Mouse (Mus musculus): ENCODE measurements around the gene Mtch1. TPM values are rescaled to one million over a fixed set of nuclear protein-coding genes. Genes with fewer than 3 reads are reported as not detected.
"Not testable (repeated sequence)": the region's sequence is repeated elsewhere in the genome, so short reads cannot be mapped to it uniquely, and the experiment has no call there.

The Mtch1 gene
- total RNA-seq, 2 experiments from 2014 or later: 587 to 618 TPM

DNA sequence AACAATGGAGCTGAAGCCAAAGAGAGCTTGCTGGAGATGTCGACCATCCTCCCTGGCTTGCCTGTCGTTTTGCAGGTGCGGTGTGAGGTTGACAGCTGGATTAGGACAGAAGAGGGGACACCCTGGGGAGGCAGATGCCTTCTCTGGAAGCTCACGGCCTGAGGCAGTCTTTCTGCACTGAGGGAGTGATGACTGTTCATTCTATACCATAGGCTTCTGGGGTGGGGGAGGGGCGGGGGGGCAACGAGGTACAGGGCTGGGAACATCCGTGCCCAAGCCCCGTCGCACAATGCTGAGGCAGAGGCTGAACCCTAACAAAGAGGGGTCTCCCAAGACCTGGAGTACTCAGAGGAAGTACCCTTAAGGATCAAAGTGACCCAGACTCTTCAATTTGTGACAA, 9.1 kb upstream of the Mtch1 start:
- TF ChIP-seq CTCF (conservative IDR thresholded peaks at IDR 0.05): no peak
- no peak for DNase-seq (ENCODE audit: low spot score in 2 of 2)
- H3K27ac ChIP-seq: peak overlapping the region; percentile 91
- H3K4me3 ChIP-seq: peak overlapping the region; percentile 13; the same call in 1 of the 2 replicates

DNA sequence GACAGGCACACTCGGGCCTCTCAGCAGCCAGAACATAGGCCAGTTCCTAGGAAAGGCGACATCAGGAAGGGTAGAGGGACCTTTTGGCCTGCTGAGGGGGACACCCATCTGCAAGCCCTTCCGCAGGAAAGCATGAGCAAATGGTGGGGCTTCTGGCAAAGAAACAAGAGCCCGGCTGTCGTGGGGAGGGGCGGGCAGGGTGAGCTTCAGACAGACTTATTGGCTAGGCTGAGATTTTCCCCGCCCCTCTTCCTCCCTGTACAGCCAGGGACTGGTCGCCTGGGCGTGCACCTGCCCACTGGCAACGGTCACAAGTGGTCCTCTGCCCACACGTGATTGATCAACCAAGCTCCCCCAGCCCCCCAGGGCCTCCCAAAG, 8.7 kb upstream of the Mtch1 start:
- Histone ChIP-seq H3K4me3 (peak overlapping the region; percentile 13; the same call in 1 of the 2 replicates), H3K27ac (peak overlapping the region; percentile 91)
- TF ChIP-seq CTCF (conservative IDR thresholded peaks at IDR 0.05): no peak
- DNase-seq (ENCODE audit: low spot score in 2 of 2): peak in 1 of 2 experiments; percentile 45

DNA sequence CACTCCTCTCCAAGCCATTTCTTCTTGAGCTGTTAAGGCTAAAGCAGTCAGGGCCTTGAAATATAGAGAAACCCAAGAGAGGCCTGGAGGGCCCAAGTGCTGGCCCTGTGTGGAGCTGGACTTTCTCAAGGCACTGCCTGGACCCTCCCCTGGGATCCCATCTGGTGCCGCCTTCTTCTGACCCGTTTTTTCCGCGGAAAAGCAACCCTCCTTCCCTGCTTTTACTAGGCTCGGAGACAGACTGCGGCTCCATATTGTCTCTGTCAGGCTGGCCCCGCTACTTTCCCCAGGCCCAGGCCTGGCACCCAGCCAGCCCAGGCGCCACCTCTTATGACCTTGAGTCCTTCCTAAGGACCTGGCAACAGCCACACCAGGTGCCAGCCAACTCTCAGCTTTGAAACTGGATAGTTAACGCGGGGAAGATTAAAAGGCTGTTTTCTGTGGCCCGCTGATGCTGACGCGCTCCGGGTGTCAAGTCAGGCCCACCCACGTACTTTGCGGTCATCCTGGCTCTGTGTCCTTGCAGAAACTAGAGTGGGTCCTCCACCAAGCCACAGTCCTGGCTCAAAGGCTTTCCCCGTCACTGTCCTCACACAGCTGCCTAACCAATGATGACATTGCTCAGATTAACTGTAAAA, 8.2 kb upstream of the Mtch1 start:
- Histone ChIP-seq H3K27ac (peak overlapping the region; percentile 91), H3K4me3 (peak overlapping the region; percentile 11; the same call in 1 of the 2 replicates)
- no peak for TF ChIP-seq CTCF (conservative IDR thresholded peaks at IDR 0.05)
- no peak for DNase-seq (ENCODE audit: low spot score in 2 of 2)

- TF ChIP-seq CTCF (conservative IDR thresholded peaks at IDR 0.05): no peak
- DNase-seq (ENCODE audit: low spot score in 2 of 2): no peak
- Histone ChIP-seq H3K4me3 (no peak overlapping the region), H3K27ac (peak overlapping the region; percentile 91)
These were observed 7.7 kb upstream of the Mtch1 start for GRCm38 (mm10) chr17:29355461-29355840.

DNA sequence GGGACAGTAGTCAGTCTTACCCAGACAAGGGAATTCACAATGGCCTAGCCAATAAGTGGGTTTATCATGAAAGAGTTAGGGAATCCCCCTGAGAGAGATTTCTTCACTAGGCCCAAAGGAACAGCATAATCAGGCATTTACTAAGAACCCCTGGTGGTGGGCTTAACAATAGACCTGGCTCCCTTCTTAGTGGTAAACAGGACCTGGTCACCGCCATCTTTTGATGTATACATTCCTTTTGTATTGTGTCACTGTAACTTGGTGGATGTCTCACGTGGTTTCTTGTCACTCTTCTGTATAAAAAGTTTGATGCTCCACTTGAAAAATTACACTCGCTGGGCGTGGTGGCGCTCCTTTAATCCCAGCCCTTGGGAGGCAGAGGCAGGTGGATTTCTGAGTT, 3.3 kb upstream of the Mtch1 start:
- not testable (repeated sequence) for H3K27ac ChIP-seq; H3K4me3 ChIP-seq; DNase-seq (ENCODE audit: low spot score in 2 of 2)

DNA sequence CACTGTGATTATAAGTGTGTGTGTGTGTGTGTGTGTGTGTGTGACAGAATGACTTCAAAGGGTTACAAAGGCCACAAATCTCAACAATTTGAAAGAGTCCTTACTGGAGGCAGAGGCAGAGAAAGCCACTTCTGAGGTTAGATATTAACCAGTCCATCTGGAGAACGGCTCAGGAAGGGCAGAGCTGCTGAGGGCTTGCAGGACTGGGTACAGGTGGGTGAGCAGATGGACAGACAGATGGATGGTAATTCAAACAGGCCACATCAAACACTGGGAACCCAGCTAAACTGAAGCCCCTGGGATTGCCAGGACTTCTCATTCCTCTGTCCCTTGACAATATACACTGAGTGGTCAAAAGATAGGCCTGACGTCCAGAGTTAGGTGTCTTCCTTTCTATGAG, 1.3 kb upstream of the Mtch1 start:
- Histone ChIP-seq H3K27ac (no peak overlapping the region), H3K4me3 (no peak overlapping the region)
- TF ChIP-seq CTCF (conservative IDR thresholded peaks at IDR 0.05): no peak
- DNase-seq (ENCODE audit: low spot score in 2 of 2): no peak

DNA sequence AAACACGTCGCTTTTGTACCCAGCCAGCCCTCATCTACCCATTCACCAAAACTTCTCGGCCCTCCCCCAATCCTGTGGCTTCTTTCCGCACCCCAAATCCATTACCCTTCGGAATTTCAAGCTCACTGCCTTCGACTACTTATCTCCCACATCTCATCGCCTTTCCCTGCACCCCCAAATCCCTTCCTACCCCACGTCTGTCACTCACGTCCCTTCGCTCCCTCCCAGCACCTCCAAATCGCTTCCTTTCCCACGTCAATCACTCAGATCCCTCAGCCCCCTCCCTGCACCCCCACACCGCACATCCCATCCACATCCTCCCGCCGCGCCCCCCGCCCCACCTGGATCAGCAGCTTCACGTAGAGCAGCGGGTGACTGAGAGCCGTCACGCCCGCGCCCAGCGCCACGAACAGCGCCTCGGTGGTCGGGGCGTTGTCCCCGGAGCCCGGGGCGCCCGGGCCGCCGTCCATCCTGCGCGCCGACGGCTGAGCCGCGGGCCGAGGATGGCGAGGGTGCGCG, 549 bp downstream of the Mtch1 start:
- DNase-seq (ENCODE audit: low spot score in 2 of 2): peak; percentile 50 to 52
- TF ChIP-seq CTCF (conservative IDR thresholded peaks at IDR 0.05): no peak
- Histone ChIP-seq H3K27ac (peak overlapping the region; percentile 97), H3K4me3 (peak overlapping the region; percentile 81)

GRCm38 (mm10) chr17:29346496-29347125, 1.1 kb downstream of the Mtch1 start:
- peak; percentile 65 to 87 for DNase-seq (ENCODE audit: low spot score in 2 of 2)
- Histone ChIP-seq H3K27ac (peak overlapping the region; percentile 97), H3K4me3 (peak overlapping the region; percentile 81)
- TF ChIP-seq CTCF (conservative IDR thresholded peaks at IDR 0.05): no peak

- peak overlapping the region; percentile 81 for H3K4me3 ChIP-seq
- no peak for DNase-seq (ENCODE audit: low spot score in 2 of 2)
- peak overlapping the region; percentile 97; the same call in 1 of the 2 replicates for H3K27ac ChIP-seq
These were observed 2.5 kb downstream of the Mtch1 start for GRCm38 (mm10) chr17:29345272-29345671.

GRCm38 (mm10) chr17:29343241-29343640, 4.5 kb downstream of the Mtch1 start:
- no peak overlapping the region for H3K4me3 ChIP-seq
- no peak overlapping the region for H3K27ac ChIP-seq
- TF ChIP-seq CTCF (conservative IDR thresholded peaks at IDR 0.05): no peak
- DNase-seq (ENCODE audit: low spot score in 2 of 2): no peak

More at GRCm38 (mm10) chr17:29345272-29345671, 2.5 kb downstream of the Mtch1 start:
- no peak for TF ChIP-seq CTCF (conservative IDR thresholded peaks at IDR 0.05)

DNA sequence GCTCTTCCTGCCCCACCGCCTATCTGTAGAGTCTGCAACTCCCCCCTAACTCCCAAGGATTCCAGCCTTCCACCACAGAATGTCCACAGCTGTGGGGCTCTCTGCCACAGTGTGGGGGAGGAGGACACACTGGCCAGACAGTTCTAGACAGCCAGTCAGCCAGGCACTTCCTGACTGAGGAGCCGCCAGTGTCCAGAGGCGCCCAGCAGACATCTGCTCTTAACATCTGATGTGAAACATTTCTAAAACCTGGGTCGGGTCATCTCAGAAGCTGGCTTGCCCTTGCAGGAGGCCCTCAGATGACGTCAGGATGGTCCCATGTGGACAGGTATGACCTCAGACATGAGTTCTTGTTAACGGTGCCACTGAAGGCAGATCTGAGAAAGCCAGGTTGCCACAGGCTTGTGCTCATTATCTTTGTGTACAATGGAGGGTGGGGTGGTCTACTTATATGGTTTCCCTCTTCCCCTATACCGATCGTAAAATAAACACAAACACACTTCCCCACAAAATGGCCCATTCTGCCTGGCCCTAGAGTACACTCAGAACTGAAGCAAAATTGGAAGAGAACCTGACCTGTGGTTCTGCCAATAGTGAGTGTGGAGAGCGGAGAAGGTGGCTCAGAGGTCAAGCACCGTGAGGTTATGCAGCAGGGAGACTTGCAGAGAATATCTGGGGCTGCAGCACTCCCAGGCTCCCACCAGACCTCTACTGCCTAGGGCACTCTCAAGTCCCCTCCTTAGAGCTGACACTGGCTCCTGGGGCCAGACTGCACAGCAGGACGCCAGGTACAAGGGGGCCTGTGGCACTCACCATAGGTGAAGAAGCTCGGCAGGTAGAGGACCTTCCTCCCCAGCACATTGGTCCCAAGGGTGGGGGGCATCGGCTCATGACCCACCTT, 5.5 kb downstream of the Mtch1 start:
- no peak for DNase-seq (ENCODE audit: low spot score in 2 of 2)
- no peak for TF ChIP-seq CTCF (conservative IDR thresholded peaks at IDR 0.05)
- Histone ChIP-seq H3K4me3 (no peak overlapping the region), H3K27ac (peak overlapping the region; percentile 69)

DNA sequence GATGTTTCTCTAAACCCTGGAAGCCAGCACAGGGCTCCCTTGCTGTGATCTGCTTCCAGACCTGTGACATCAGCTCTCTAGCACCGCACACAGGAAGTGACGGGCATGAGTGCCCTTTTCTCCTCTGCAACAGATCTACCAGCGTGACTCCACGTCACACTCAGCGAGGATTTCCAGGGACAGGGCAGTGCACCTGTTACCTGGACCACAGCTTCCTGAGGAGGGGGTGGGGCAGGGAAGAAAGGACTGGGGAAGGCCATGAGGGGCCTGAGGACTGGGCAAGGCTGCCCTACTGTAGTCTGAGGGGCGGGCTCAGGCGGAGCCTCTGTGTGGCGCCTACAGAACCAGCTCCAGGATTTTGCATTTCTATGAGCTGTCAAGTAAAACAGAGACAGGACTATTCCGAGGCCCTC, 6.1 kb downstream of the Mtch1 start:
- DNase-seq (ENCODE audit: low spot score in 2 of 2): no peak
- peak overlapping the region; percentile 69 for H3K27ac ChIP-seq

More for the DNA sequence above, 6.1 kb downstream of the Mtch1 start:
- H3K4me3 ChIP-seq: no peak overlapping the region
- peak; percentile 52 for TF ChIP-seq CTCF (conservative IDR thresholded peaks at IDR 0.05)
